Mouse (Mus musculus) left cerebral cortex, postnatal 14 days (tissue): Measurements from ENCODE around the gene 9130213A22Rik. TPM values are rescaled to one million over a fixed set of nuclear protein-coding genes. Genes with fewer than 3 reads are reported as not detected.
"Not testable (repeated sequence)": the region's sequence is repeated elsewhere in the genome, so short reads cannot be mapped to it uniquely, and the experiment has no call there.

ENCODE experiments used
- DNase-seq, 2 experiments: peaks; one replicate each; pipeline ENCODE4 v3.0.0; 2021 to 2022; ENCODE audit warnings: low spot score in 2 of 2, mixed read lengths in 1 of 2
- intact Hi-C: fragments of 180-260 bp; cut with DNase I; formaldehyde crosslinking; loops from one replicate; pipeline ENCODE4 v1.15.1; 2025
- total RNA-seq, 2 experiments: library from RNA; stranded (reverse); gene quantifications; 2 replicates each; pipeline ENCODE4 v1.2.3; 2021

Gene 9130213A22Rik
- total RNA-seq, 2 experiments from 2014 or later: 0.27 to 0.51 TPM

DNA sequence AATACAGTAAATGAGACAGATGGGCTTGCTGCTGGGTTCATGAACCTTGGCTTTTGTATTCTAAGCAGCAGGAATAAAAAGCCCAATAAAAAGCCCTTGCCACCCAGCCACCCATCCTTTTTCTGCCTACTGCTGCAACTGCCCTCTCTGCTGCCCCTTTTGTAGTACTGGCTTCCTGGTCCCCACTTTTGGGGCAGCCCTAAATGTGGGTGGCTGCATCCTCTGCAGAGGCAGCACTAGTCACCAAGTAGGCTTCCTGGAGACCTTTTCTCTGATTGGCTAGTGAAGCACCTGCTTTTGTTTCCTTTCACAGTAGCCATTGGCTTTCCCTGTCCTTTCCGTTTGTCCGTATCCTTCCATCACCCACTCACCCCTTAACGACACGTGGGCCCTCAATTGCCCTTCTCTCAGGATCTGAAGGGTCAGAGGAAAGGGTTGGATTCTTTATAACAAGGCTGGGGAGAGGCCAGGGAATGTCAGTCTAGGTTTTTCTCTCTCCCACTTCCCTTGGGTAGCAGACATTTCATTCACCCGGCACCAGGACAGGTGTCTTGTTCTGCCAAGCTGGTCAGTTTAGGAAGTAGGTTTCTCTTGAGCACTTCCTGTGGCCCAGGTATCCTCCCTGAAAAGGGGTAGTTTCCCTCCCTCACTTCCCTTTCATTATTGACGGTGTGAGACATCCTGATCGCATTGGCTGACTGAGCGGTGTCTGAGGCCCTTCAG is 24.2 kb downstream of the 9130213A22Rik start:
- no peak for DNase-seq
- intact Hi-C loops: loop anchor here (5.0 kb wide), 1 partner anchor 319 kb away; no protein-coding TSS in a partner anchor

DNA sequence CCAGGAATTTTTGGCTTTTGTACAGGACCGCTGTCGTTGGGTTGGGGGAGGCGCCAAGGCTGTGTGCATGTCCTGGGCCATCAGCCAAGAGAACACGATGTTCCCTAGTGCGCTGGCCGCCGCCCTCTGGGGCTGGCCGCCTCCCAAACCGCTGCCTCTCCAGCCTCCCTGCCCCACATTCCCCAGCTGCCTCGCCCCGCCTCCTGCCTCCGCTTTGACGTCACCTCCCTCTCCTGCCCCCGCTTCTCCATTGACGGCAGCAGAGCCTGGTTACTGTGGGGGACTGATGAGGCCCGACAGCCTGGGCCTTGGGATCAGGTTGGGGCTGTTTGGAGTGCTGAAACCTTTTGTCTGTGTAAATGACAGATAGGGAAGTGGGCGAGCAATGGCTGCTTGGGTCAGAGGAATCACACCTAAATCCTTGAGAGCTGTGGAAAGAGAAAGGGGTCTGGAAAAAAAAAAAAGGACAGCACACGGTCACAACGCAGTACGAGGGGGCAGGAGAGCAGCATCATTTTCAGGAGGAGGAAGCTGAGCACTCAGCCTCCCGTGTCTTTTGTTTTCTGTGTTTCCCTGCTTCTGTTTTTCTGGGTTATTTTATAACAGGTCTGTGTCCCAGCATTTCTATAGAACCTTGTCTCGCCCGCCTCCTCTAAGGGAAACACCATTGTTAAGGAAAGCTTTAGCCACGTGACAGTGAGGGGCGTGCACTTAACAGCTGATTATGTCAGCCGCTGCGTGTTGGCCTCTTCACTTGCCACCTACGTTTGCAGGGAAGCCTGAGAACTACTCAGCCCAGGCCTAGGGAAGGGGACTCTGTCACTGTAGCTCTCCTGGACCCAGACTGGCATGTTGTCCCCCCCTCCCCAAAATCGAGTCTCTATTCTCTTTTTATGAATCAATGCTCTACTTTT is 25.1 kb downstream of the 9130213A22Rik start:
- intact Hi-C loops: loop anchor here (5.0 kb wide), 1 partner anchor 320 kb away; no protein-coding TSS in a partner anchor
- DNase-seq: peak; percentile 97 to 100

DNA sequence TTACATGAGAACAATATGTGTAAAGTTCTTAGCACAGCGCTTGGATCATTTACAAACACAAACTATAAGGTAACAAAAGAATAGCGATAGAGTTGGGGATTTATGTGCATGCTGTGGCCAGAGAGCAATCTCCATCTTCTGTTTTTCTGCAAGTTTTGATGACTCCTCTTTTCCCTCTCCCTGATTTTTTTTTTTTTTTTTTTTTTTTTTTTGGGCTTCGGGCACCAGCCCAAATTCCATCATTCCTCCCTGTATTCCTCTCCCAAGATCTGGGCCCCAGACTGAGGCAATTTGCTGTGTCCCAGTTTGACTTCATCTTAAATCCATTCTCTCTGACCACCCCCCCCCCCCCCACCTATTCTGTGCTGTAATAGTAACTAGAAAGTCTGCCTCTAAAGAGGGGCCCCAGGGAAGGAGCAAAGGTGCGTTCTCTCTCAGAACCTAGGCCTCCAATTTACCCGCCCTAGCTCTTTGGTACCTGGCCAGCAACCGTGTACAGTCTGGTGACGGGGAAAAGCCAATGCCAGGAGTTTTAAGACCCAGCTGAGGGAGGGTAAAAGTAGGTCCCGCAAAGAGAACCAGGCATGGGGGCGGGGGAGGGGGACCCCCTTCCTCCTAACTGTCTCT is 25.9 kb downstream of the 9130213A22Rik start:
- no peak for DNase-seq
- intact Hi-C loops: loop anchor here (5.0 kb wide), 1 partner anchor 321 kb away; no protein-coding TSS in a partner anchor

DNA sequence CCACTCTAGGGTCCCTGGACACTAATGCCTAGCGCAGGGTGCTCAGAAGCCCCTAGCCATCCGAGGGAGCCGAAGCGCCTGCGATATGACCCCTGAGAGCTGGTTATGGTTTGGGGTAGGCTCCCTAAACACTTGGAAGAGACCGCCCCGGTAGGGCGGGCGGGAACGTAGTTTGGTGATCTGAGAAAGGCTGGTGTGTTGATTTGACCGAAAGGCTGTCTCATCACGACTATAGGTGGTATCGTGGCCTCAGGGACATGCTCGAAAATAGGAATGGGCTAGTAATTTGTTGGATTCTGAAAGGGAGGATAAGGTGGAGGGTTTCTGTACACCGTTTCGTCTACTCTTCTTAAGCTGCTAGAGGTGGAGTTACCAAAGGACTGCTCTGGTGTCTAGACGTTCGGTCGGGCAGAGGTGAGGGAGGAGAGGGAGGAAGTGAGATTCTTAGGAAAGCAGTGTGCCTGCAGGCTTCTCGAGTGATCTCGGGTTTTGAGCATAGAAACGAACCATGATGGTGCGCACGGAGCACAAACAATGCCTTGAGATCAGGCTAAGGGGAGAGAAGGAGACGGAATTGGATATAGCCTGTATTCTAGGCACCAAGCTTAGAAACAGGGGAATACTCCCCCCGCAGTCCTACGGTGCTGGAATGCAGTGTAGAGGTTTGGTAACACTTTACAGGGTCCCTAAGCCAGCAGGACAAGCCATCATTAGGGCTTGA is 26.7 kb downstream of the 9130213A22Rik start:
- DNase-seq: no peak
- intact Hi-C loops: loop anchor here (5.0 kb wide), 1 partner anchor 322 kb away; no protein-coding TSS in a partner anchor

DNA sequence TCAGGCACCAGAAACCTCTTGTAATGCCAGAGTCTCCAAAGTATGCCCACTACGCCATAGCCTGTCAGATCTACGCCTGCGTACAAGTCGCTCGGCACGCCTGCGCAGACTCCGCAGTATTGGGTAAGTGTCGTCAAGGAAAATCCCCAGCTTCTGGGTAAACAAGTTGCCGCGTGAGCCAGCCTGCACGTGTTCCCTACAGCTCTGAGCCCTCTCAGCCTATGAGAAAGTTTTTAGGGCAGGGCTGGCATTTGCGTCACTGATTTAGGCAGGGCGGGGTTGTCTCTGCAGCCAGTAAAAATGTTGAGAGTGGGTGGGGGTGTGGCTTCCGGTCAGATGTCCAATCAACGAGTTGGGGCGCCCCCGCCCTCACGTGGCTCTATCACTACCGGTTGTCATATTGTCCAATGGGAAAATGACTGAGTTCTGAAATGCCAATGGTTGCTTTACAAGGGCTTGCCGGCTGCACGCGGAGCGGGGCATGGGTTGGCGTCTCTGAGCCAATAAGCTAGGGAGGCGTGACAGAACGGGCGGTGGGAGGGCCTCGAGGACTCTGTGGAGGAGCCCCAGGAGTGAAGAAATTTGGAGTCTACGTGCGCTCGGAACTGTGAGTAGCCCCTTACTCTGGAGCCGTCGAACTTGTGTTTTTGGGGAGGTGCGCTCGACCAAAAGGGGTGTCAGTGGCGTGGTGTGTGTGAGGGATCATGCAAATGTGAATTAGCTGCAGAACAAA is 27.5 kb downstream of the 9130213A22Rik start, which contains the start of gene Per1:
Gene Per1 (plus strand): TSS at position 521 of the 733 bp plus-strand sequence.
- DNase-seq: peak; percentile 99 to 100
- intact Hi-C loops: loop anchor here (5.0 kb wide), 1 partner anchor 322 kb away; no protein-coding TSS in a partner anchor

DNA sequence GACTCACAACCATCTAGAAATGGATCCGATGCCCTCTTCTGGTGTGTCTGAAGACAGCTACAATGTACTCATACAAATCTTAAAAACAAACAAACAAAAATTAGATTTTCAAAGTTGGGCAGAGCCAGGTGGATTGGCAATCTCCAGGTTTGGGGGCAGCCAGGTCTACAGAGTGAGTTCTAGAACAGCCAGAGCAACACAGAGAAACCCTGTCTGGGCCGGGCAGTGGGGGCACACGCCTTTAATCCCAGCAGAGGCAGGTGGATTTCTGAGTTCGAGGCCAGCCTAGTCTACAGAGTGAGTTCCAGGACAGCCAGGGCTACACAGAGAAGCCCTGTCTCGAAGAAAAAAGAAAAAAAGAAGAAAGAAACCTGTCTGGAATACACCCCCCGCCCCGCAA is 28.5 kb downstream of the 9130213A22Rik start:
- intact Hi-C loops, DNase-seq: not testable (repeated sequence)

DNA sequence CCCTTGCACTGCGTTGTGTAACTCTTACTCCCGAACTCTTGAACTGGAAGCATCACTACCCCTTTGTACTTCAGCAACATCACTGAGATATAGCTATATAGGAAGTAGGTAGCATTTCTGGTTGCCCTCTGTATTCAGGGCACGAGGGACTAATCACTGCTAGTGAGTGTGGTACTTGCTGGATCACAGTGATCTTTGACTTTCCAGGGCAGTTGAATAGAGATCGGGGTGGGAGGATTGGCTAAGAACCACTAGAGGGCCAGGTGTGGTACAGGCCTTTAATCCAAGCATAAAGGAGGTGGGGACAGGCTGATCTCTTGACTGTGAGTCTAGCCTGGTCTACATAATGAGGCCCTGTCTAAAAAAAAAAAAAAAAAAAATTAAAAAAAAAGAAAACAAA is 29.5 kb downstream of the 9130213A22Rik start:
- intact Hi-C loops: no loop called here

DNA sequence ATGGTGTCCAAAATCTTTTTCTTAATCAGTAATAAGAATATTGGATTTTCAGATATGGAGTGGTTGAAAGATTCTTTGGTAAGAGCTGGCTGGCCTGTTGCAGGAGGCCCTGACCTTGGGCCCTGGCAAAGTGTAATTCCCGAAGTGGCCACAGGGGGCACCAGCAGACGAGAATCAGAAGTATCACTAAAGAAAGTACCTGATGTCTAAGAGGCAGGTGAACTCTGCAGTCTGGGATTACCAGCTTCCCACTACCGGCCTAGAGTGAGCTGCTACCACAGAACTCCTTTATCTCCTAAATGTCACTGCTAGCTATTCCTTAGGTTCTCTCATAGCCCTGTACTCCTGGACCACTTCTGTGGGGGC is 30.0 kb downstream of the 9130213A22Rik start:
- intact Hi-C loops: no loop called here
- DNase-seq: peak; percentile 83 to 85

More for the DNA sequence above, 29.5 kb downstream of the 9130213A22Rik start:
- DNase-seq: no peak

DNA sequence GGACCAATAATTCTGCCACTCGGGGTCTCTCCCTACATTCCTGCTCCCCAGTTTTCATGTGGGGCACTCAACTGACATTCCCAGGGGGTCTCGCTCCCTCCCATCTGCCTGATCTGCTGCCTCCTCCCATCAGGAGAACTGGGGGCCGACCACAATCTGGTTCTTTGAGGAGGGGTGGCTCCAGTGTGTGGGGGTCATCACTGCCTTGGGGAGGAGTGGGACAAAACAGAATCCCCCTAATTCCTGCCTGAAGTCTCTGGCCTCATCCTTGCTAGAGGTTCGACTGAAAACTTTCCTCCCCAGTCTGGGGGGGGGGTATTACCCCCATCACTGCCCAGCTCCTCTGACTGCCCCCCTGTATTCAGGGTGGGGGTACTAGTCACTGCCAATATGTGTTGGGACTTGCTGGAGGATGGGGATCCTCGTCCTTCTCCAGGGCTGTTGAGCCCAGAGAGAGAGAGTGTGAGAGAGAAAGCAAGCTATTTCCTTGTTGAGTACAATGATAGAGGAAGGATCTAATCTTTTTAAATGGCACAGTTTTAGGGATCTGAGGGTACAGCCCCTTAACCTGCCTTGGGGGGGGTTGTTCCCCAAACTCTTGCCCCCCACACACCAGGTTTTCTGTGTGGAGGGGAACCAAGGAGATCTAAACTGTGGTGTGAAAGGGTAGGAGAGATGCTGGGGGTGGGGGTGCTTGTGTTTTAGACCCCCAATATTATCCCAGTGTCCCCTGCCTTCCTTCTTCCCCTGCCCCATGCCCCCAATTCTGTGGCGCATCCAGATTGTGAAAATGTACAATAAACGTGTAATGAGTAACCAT is 30.6 kb downstream of the 9130213A22Rik start:
- intact Hi-C loops: no loop called here
- DNase-seq: no peak

DNA sequence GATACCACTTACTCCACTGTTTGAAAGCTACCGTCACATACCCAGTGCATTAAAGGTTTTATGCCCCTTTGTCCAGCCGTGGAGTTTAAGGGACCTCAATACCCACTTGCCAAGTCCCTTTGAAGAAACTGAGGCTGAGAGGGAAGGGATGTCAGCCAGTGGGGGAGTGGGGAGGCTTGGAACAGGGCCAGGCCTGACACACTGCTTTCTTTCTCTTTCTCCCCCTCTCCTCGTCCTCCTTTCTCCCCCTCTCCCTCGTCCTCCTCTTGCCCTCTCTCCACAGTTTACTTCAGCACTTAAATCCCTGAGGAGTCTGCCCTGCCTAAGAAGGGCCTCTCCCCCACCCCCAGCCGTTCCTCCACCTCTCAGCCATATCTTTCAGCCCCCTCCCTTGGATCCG is 32.0 kb downstream of the 9130213A22Rik start:
- intact Hi-C loops: no loop called here
- no peak for DNase-seq

DNA sequence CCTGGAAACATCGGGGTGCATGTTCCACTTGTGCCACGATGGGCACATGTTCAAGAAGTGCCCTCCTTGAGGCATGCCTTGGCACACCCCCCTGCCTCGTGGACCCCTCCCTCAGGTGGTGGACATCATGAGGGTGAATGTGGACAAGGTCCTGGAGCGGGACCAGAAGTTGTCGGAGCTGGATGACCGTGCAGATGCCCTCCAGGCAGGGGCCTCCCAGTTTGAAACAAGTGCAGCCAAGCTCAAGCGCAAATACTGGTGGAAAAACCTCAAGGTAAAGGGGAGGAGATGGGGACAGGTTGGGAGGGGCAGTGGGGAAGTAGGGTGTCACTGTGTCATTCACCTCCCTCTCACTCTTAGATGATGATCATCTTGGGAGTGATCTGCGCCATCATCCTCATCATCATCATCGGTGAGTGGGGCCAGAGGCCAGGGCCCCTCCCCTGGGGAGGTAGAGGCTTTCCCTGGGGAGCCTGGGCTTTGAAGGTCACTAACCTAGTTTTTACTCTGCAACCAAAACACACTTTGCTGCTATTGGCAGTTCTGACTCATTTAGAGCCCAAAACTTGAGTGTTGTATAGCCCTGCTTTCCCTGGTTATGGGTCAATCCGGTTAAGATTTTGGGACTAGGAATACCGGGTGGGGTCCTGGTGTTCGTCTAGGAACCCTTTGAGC is 32.6 kb downstream of the 9130213A22Rik start:
- intact Hi-C loops: no loop called here
- DNase-seq: no peak

DNA sequence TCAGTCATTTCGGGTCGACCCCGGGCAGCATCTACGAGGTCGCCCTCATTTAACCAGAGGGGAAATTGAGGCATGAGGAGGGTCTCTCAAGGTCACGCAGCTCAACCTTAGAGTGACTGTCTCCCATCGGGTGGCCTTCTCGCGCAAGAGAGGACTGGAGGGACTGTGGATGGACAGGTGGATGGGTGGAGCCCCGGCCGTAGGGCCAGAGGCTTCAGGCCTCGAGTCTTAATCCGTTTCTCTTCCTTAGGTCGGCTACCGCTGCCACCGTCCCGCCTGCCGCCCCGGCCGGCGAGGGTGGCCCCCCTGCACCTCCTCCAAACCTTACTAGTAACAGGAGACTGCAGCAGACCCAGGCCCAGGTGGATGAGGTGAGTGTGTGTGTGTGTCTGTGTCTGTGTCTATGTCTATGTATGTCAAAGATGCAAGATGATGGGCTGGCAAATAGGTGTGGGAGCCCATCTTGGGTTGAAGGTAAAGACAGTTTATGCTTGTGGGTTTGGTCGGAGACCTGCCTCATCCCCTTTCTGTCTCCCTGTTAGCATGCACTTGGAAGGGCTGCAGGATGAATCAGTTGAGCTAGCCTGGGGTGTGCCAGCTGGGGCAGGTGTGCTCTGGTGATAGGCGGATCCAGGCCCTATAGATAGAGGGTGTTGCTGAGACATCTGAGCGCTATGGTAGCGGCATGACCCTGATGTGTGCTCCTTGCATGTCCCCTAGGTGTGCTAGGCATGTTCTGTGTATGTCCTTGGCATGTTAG is 33.4 kb downstream of the 9130213A22Rik start:
- intact Hi-C loops: no loop called here
- no peak for DNase-seq

DNA sequence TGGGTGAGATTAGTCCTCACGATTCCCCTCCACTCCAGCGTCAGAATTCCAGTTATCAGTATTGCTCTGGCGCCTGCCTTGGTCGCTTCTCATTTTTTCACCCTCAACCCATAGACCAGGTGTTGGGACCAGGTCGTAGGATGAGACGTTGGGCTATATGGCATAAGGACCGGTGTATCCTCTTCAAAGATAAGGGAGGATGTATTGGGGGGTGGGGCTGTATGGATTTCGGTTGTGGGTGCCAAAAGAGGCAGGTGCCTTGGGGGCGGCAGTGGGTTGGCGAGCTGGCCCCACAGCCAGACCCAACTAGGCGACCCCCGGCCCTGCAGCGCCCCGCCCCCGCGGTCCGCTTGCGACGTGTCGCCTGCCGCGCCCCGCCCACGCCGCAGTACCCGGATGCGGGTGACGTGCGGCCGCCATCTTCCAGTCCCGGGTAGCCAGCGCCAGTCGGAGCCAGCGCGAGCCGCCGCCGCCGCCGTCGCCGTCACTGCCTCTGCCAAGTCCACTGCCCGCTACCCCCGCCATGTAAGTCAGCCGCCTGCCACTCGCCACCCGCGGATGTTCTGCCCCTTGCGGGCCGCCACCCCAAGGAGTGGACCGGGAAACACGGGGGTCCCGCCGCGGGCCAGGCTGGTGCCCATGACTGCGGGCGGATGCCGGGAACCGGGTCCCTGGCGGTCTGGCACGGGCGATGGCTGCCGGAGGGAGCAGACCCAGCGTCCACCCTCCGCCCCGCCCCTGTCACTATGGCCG is 34.1 kb downstream of the 9130213A22Rik start, which contains the start of gene Vamp2:
Gene Vamp2 (plus strand): TSS at position 388 of the 753 bp plus-strand sequence.
- intact Hi-C loops: no loop called here
- peak; percentile 95 to 96 for DNase-seq

DNA sequence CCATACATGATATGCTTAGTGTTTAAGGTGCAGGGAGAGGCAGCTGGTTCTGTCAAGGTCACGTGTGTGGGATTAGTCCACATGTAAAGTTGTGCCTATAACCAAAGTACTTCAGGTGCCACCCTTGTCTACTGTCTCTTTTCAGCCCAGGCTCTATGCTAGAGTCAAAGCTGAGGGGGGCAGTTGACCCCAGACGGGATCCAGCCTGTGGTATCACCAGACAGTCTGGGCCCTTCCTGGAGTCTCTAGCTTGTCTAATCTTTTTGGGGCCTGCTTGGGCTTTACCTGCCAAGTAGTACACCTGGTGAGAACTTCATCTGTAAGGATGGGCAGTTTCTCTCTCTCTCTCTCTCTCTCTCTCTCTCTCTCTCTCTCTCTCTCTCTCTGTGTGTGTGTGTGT is 34.8 kb downstream of the 9130213A22Rik start:
- no peak for DNase-seq
- intact Hi-C loops: loop anchor here (2.0 kb wide), 1 partner anchor 17 kb away; the partner anchor contains the start of gene Tmem107

DNA sequence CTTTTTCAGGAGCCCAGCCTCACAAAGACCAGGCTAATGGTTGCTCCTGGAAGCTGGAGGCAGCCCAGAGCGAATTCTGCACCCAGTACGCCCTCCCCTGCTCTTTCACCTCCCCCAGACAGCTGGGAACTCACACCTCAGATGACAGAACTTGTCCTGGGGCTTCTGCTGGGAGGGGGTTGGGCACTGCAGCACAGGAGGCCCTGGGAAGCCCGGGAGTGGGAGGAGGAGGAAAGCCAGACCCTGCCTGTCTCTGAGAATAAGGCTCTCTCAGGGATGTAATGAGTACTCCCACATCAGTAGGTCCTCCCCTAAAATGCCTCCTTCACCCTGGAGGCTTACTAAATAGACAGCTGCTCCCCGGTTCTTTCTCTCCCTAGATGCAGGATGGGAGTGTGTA is 35.3 kb downstream of the 9130213A22Rik start:
- DNase-seq: peak in 1 of 2 experiments; percentile 52
- intact Hi-C loops: loop anchor here (2.0 kb wide), 1 partner anchor 16 kb away; the partner anchor contains the start of gene Tmem107
